Mouse (Mus musculus) limb, embryonic 13.5 days (tissue): ENCODE data around the gene Tmprss9. TPM values are rescaled to one million over a fixed set of nuclear protein-coding genes. Genes with fewer than 3 reads are reported as not detected.

Experiments
- ATAC-seq: fragments of 200-750 bp; cut with Nextera tagmentation; 2 replicates; pipeline ENCODE4 v1.8.0; 2017; ENCODE audit warnings: low read depth, moderate number of reproducible peaks, moderate TSS enrichment; ENCODE audit not compliant: low FRiP score
- H3K27ac ChIP-seq: fragments of 300-500 bp; sonication (generic); 2 replicates; pipeline ENCODE4 v1.5.1; 2015; ENCODE audit warnings: inconsistent platforms, mild to moderate bottlenecking, moderate library complexity
- H3K27me3 ChIP-seq: fragments of 300-500 bp; sonication (generic); 2 replicates; pipeline ENCODE4 v1.6.1; 2015; ENCODE audit warnings: mild to moderate bottlenecking, inconsistent platforms
- H3K36me3 ChIP-seq: fragments of 300-500 bp; sonication (generic); 2 replicates; pipeline ENCODE4 v1.6.1; 2015; ENCODE audit warnings: inconsistent platforms, mild to moderate bottlenecking, moderate library complexity
- H3K4me1 ChIP-seq: fragments of 300-500 bp; sonication (generic); 2 replicates; pipeline ENCODE4 v1.6.1; 2015; ENCODE audit warnings: inconsistent platforms
- H3K4me2 ChIP-seq: fragments of 300-500 bp; sonication (generic); replicated peaks from 2 replicates; pipeline ENCODE4 v1.6.1; 2015; ENCODE audit warnings: inconsistent platforms, mild to moderate bottlenecking, moderate library complexity
- H3K4me3 ChIP-seq: fragments of 300-500 bp; sonication (generic); 2 replicates; pipeline ENCODE4 v1.5.1; 2015; ENCODE audit warnings: moderate library complexity, mild to moderate bottlenecking, inconsistent platforms
- H3K9ac ChIP-seq: fragments of 300-500 bp; sonication (generic); 2 replicates; pipeline ENCODE4 v1.6.1; 2015; ENCODE audit warnings: mild to moderate bottlenecking, inconsistent platforms
- H3K9me3 ChIP-seq: fragments of 300-500 bp; sonication (generic); 2 replicates; pipeline ENCODE4 v1.6.1; 2016; ENCODE audit warnings: inconsistent platforms
- WGBS: fragments of 180-500 bp; shearing (Covaris S2); methylation state at CpG from one replicate; pipeline ENCODE4 v1.1.7; 2015; 5-methylcytosine and 5-hydroxymethylcytosine counted together
- microRNA counts: library from miRNA; unstranded; fragments of <30 nt; microRNA quantifications from one replicate; lab custom pipeline; 2016
- microRNA-seq: library from miRNA; unstranded; fragments of <30 nt; microRNA quantifications from one replicate; pipeline ENCODE4, GENCODE M21; 2016
- polyA plus RNA-seq: library from polyadenylated mRNA; unstranded; fragments of >200 nt; fragmentation: Nextera tagmentation; extraction: Ambion mirVana; gene quantifications from 2 replicates; pipeline ENCODE4 v1.2.1, GENCODE M21; 2015

The Tmprss9 gene
- polyA plus RNA-seq, 1 experiment from 2014 or later, result 0.08 TPM

DNA sequence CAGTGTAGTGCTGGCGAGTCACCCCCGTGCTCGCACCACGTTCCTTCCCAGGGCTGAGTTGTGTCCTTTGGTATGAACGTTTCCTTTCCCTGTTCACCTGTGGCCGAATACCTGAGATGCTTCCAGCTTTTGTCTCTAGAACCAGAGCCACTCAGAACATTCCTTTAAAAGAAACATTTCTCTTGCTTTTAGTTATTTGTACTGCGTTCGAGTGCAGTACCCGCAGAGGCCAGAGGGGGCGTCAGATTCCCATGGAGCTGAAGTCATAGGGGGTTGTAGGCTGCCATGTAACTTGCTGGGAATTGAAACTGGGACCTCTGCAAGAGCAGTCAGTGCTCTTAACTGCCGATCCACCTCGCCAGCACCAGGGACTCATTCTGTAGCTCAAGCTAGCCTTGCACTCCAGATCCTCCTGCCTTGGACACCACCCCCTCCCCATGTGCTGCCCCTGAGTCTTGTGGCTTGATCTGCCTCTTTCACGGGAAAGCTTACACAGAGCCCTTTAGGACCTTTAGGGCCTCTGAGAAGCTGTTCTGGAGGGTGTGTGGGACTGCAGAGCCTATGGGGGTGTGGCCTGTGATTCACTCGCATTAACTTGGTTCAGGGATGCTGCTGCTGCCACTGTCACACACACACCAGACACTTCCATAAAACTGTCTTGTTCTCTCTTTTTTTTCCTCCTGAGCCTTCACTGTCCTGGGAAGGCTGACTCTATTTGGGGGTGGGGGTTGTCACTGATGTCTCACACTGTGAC, 75.2 kb downstream of the Tmprss9 start:
- 61% methylated on average over 14 of the region's 14 CpGs for WGBS
- Histone ChIP-seq H3K9me3 (no peaks in the 10 kb centered on the region), H3K4me3 (no peak overlapping the region), H3K4me1 (peaks cover 14% of the 10 kb centered on the region), H3K9ac (no peak overlapping the region), H3K4me2 (no peak overlapping the region), H3K27ac (no peak overlapping the region), H3K27me3 (peaks cover 4% of the 10 kb centered on the region; the same call in 1 of the 2 replicates), H3K36me3 (no peaks in the 10 kb centered on the region)
- no peak for ATAC-seq

DNA sequence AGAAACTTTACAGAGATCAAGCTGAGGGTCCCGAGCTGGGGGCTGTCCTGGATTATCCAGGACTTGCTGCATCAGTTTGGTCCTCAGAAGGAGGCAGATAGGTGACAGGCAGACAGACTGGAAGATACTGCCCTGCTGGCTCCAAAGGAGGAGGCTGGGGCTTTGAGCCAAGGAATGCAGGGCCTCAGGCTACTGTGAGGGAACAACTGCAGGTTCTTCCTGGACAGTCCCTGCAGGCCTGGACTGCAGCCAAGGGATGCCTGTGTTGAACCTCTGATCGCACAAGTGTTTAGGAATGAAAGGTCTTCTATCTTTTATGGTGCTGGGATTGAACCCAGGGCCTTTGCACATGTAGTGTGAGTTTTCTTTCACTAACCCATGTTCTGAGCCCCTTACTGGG, 76.2 kb downstream of the Tmprss9 start:
- 40% methylated on average over 2 of the region's 2 CpGs for WGBS
- no peak overlapping the region for H3K4me3 ChIP-seq
- ATAC-seq, result no peak

GRCm38 (mm10) chr10:80948570-80948969, 76.9 kb downstream of the Tmprss9 start:
- WGBS, result 36% methylated on average over 6 of the region's 6 CpGs
- Histone ChIP-seq H3K9me3 (no peaks in the 10 kb centered on the region), H3K27me3 (peaks cover 4% of the 10 kb centered on the region; the same call in 1 of the 2 replicates), H3K4me3 (no peak overlapping the region), H3K9ac (no peak overlapping the region), H3K27ac (no peak overlapping the region), H3K36me3 (no peaks in the 10 kb centered on the region), H3K4me1 (peaks cover 14% of the 10 kb centered on the region), H3K4me2 (no peak overlapping the region)
- ATAC-seq, result no peak

More for the DNA sequence above, 76.2 kb downstream of the Tmprss9 start:
- H3K9ac ChIP-seq, result peak overlapping the region; percentile 31; the same call in 1 of the 2 replicates
- no peaks in the 10 kb centered on the region for H3K9me3 ChIP-seq
- H3K27ac ChIP-seq, result peak overlapping the region; percentile 52; the same call in 1 of the 2 replicates
- H3K27me3 ChIP-seq, result peaks cover 4% of the 10 kb centered on the region; the same call in 1 of the 2 replicates
- no peaks in the 10 kb centered on the region for H3K36me3 ChIP-seq
- peaks cover 14% of the 10 kb centered on the region for H3K4me1 ChIP-seq
- no peak overlapping the region for H3K4me2 ChIP-seq

- Histone ChIP-seq H3K27ac (no peak overlapping the region), H3K9me3 (no peaks in the 10 kb centered on the region), H3K4me2 (no peak overlapping the region), H3K27me3 (peaks cover 4% of the 10 kb centered on the region; the same call in 1 of the 2 replicates), H3K9ac (no peak overlapping the region), H3K4me1 (peaks cover 14% of the 10 kb centered on the region), H3K36me3 (no peaks in the 10 kb centered on the region), H3K4me3 (no peak overlapping the region)
- 69% methylated on average over 3 of the region's 3 CpGs for WGBS
- ATAC-seq, result no peak
These were observed 77.4 kb downstream of the Tmprss9 start for GRCm38 (mm10) chr10:80949081-80949480.

MicroRNAs encoded within 50 kb of the gene (microRNA counts, 519-probe panel; counts per million panel counts)
- microRNA mmu-miR-1982 (lab: Ali Mortazavi, UCI), result not detected

Small RNAs within 50 kb of the gene (microRNA-seq; reads per million reads assigned to microRNA genes)
- 1.4 reads per million for gene Mir1982

Other genes starting within 250 kb of the Tmprss9 start
- gene Csnk1g2, start 249.0 kb upstream of the Tmprss9 start, polyA plus RNA-seq, result 148 and 159 TPM in 2 replicates
- 77.8 and 83.5 TPM in 2 replicates for gene Btbd2, start 214.8 kb upstream of the Tmprss9 start, polyA plus RNA-seq
- gene Mknk2, start 193.7 kb upstream of the Tmprss9 start, polyA plus RNA-seq, result 86.1 and 87.8 TPM in 2 replicates
- gene Mob3a, start 169.9 kb upstream of the Tmprss9 start, polyA plus RNA-seq, result 55.3 and 55.7 TPM in 2 replicates
- gene Izumo4, start 169.7 kb upstream of the Tmprss9 start, polyA plus RNA-seq, result 24.2 and 25.6 TPM in 2 replicates
- gene Ap3d1, start 129.6 kb upstream of the Tmprss9 start, polyA plus RNA-seq, result 74.5 and 80.0 TPM in 2 replicates
- gene Dot1l, start 116.6 kb upstream of the Tmprss9 start, polyA plus RNA-seq, result 19.2 and 20.2 TPM in 2 replicates
- 73.0 and 77.4 TPM in 2 replicates for gene Sf3a2, start 73.7 kb upstream of the Tmprss9 start, polyA plus RNA-seq
- 127 and 128 TPM in 2 replicates for gene Plekhj1, start 73.2 kb upstream of the Tmprss9 start, polyA plus RNA-seq
- not detected in 2 replicates for gene Amh, start 66.6 kb upstream of the Tmprss9 start, polyA plus RNA-seq
- gene Jsrp1, start 58.4 kb upstream of the Tmprss9 start, polyA plus RNA-seq, result 4.5 and 5.2 TPM in 2 replicates
- 1,885 and 1,910 TPM in 2 replicates for gene Oaz1, start 45.2 kb upstream of the Tmprss9 start, polyA plus RNA-seq
- gene Lingo3, start 27.8 kb upstream of the Tmprss9 start, polyA plus RNA-seq, result 0.92 and 1.3 TPM in 2 replicates
- gene Lsm7, start 16.6 kb upstream of the Tmprss9 start, polyA plus RNA-seq, result 310 and 314 TPM in 2 replicates
- 49.0 and 54.1 TPM in 2 replicates for gene Sppl2b, start 16.6 kb upstream of the Tmprss9 start, polyA plus RNA-seq
- gene Timm13, start 29.1 kb downstream of the Tmprss9 start, polyA plus RNA-seq, result 306 and 335 TPM in 2 replicates
- gene Lmnb2, start 46.4 kb downstream of the Tmprss9 start, polyA plus RNA-seq, result 54.6 and 63.2 TPM in 2 replicates
- 32.3 and 32.7 TPM in 2 replicates for gene Gadd45b, start 58.2 kb downstream of the Tmprss9 start, polyA plus RNA-seq
- 7.4 and 9.0 TPM in 2 replicates for gene Gng7, start 143.1 kb downstream of the Tmprss9 start, polyA plus RNA-seq
- 0.15 and 0.33 TPM in 2 replicates for gene Diras1, start 153.8 kb downstream of the Tmprss9 start, polyA plus RNA-seq
- gene Slc39a3, start 165.6 kb downstream of the Tmprss9 start, polyA plus RNA-seq, result 19.2 and 20.0 TPM in 2 replicates
- gene Sgta, start 188.3 kb downstream of the Tmprss9 start, polyA plus RNA-seq, result 227 and 231 TPM in 2 replicates
- gene Thop1, start 198.2 kb downstream of the Tmprss9 start, polyA plus RNA-seq, result 58.4 and 62.0 TPM in 2 replicates
- gene Creb3l3, start 227.0 kb downstream of the Tmprss9 start, polyA plus RNA-seq, result 0.18 and 0.60 TPM in 2 replicates
- gene Map2k2, start 234.1 kb downstream of the Tmprss9 start, polyA plus RNA-seq, result 192 and 197 TPM in 2 replicates